Mouse (Mus musculus): ENCODE measurements around the gene Dapp1.

DNA sequence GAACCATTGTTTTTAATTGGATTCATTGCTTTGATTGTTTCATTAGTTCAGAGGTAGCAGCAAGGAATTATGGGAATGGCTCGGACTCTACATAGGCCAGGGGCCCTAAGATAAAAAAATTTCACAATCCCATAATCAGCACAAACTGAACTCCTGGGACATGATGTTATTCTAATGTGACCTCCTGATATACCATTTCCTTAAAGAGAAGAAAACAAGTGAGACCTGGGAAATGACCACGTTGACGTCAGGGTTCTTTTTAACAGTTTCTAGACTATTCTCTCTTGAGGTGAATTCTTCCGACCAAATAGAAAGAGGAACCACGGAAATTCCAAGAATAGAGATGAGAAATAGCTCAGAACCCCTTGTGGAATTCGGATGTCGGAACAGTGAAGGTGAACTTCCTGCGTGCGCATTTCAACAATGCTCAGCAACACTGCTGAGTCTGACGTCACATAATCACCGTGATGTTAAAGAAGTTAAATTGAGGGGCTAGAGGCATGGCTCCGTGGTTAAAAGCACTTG, 39.2 kb downstream of the Dapp1 start:
- TF ChIP-seq POLR2A (IDR thresholded peaks at IDR 0.05; ENCODE audit: insufficient read depth, low read depth, low read length) (no peak), EP300 (IDR thresholded peaks at IDR 0.05; ENCODE audit: insufficient read depth, low read depth, low read length) (no peak)
